Mouse (Mus musculus): ENCODE measurements around the gene Gmppa.

- TF ChIP-seq CTCF (IDR thresholded peaks at IDR 0.05; ENCODE audit: borderline replicate concordance, insufficient read depth, low read length) (no peak), POLR2A (IDR thresholded peaks at IDR 0.05; ENCODE audit: low read depth, low read length) (no peak)
These were observed 3.1 kb downstream of the Gmppa start for GRCm38 (mm10) chr1:75438782-75439181.

Measured in embryonic fibroblast, embryonic 13.5 days (primary cell).